Mouse (Mus musculus) activated CD4-positive, CD25-positive, alpha-beta regulatory T cell, adult 4 months (primary cell): Measurements from ENCODE around the gene Iqcj. TPM values are rescaled to one million over a fixed set of nuclear protein-coding genes. Genes with fewer than 3 reads are reported as not detected.
"Not testable (repeated sequence)": the region's sequence is repeated elsewhere in the genome, so short reads cannot be mapped to it uniquely, and the experiment has no call there.

ENCODE experiments used
- ATAC-seq: one replicate; pipeline ENCODE4 v1.8.0; 2017
- polyA plus RNA-seq, 2 experiments: library from polyadenylated mRNA; unstranded; fragments of 100-300 nt; shearing (Covaris generic); gene quantifications; one replicate each; pipeline ENCODE4 v1.2.1; 2017

The Iqcj gene
- polyA plus RNA-seq, 2 experiments from 2014 or later: not detected

- ATAC-seq: no peak
Measured at GRCm38 (mm10) chr3:68077406-68077805, 185.4 kb downstream of the Iqcj start.

GRCm38 (mm10) chr3:68085024-68085423 lies 193.0 kb downstream of the Iqcj start:
- no peak for ATAC-seq

- no peak for ATAC-seq
Measured at GRCm38 (mm10) chr3:68092108-68092507, 200.1 kb downstream of the Iqcj start.

- ATAC-seq: no peak
Measured at GRCm38 (mm10) chr3:68096724-68097431, 204.9 kb downstream of the Iqcj start.

- ATAC-seq: not testable (repeated sequence)
Measured at GRCm38 (mm10) chr3:68099561-68099960, 207.5 kb downstream of the Iqcj start.

GRCm38 (mm10) chr3:68101343-68101742 lies 209.3 kb downstream of the Iqcj start:
- ATAC-seq: no peak

- ATAC-seq: no peak
Measured at GRCm38 (mm10) chr3:68105081-68105685, 213.2 kb downstream of the Iqcj start.

Other genes with a start within 250 kb of the Iqcj start
- gene Iqschfp, start within 50 bp of the Iqcj start, polyA plus RNA-seq: not detected
- gene Schip1, start 172.6 kb downstream of the Iqcj start, polyA plus RNA-seq: under 1 TPM in 1 of 2 experiments, not detected in 1; 0.22 TPM